Mouse (Mus musculus) bone marrow, adult 2 months (tissue): ENCODE measurements around the gene Ifi35. TPM values are rescaled to one million over a fixed set of nuclear protein-coding genes. Genes with fewer than 3 reads are reported as not detected.

ENCODE experiments used
- H3K27ac ChIP-seq: fragments of 200-500 bp; 2 replicates; pipeline ENCODE4 v1.5.1; 2012; ENCODE audit warnings: low read depth, mild to moderate bottlenecking, control low read depth, inconsistent platforms, low read length; ENCODE audit not compliant: control insufficient read depth, poor library complexity, insufficient read depth
- H3K4me1 ChIP-seq: fragments of 200-500 bp; 2 replicates; pipeline ENCODE4 v1.6.1; 2011; ENCODE audit warnings: low read length; ENCODE audit not compliant: control insufficient read depth, insufficient read depth
- H3K4me3 ChIP-seq: fragments of 200-500 bp; replicated peaks from 2 replicates; pipeline ENCODE3; 2011; ENCODE audit warnings: mild to moderate bottlenecking, low read depth, low read length, control low read depth; ENCODE audit not compliant: control insufficient read depth
- CTCF ChIP-seq: fragments of 200-500 bp; IDR thresholded peaks from 2 replicates; pipeline ENCODE4 v1.5.1; 2011; ENCODE audit warnings: low read length, control low read depth; ENCODE audit not compliant: control insufficient read depth, insufficient read depth
- POLR2A ChIP-seq: fragments of 200-500 bp; IDR thresholded peaks from 2 replicates; pipeline ENCODE4 v1.6.1; 2011; ENCODE audit warnings: low read depth, mild to moderate bottlenecking, control low read depth, low read length, borderline replicate concordance; ENCODE audit not compliant: control insufficient read depth
- WGBS: fragments of 180-500 bp; shearing (Covaris S2); methylation state at CpG from one replicate; pipeline ENCODE4 v1.1.7; 2018; 5-methylcytosine and 5-hydroxymethylcytosine counted together
- polyA plus RNA-seq: library from polyadenylated mRNA; stranded (reverse); fragments of >200 nt; gene quantifications from 2 replicates; pipeline ENCODE4 v1.2.4, GENCODE M21; 2011; ENCODE audit warnings: low replicate concordance; ENCODE audit not compliant: missing spikeins, insufficient read depth, insufficient read length

Ifi35 gene
- polyA plus RNA-seq, 1 experiment, result 45.0 TPM

- peaks cover 2% of the 10 kb centered on the region; the same call in 1 of the 2 replicates for H3K4me1 ChIP-seq
- TF ChIP-seq CTCF, result no peak
- no peak for TF ChIP-seq POLR2A
- H3K4me3 ChIP-seq, result no peak overlapping the region
- no peak overlapping the region for H3K27ac ChIP-seq
- WGBS, result 37% methylated on average over 10 of the region's 10 CpGs
These were observed 4.0 kb downstream of the Ifi35 start for GRCm38 (mm10) chr11:101452093-101452774.

- no peaks in the 10 kb centered on the region; the same call in 1 of the 2 replicates for H3K4me1 ChIP-seq
- no peak overlapping the region for H3K27ac ChIP-seq
- no peak overlapping the region for H3K4me3 ChIP-seq
- TF ChIP-seq CTCF (no peak), POLR2A (no peak)
- WGBS, result 90% methylated on average over 6 of the region's 6 CpGs
These were observed 6.5 kb downstream of the Ifi35 start for GRCm38 (mm10) chr11:101454702-101455101.

GRCm38 (mm10) chr11:101455627-101456026 is 7.4 kb downstream of the Ifi35 start:
- no peak overlapping the region for H3K4me3 ChIP-seq
- H3K27ac ChIP-seq, result no peak overlapping the region
- WGBS, result 89% methylated on average over 7 of the region's 7 CpGs
- no peaks in the 10 kb centered on the region; the same call in 1 of the 2 replicates for H3K4me1 ChIP-seq
- TF ChIP-seq CTCF, result no peak
- TF ChIP-seq POLR2A, result no peak

GRCm38 (mm10) chr11:101457631-101458030 is 9.4 kb downstream of the Ifi35 start:
- H3K4me3 ChIP-seq, result no peak overlapping the region
- no peaks in the 10 kb centered on the region for H3K4me1 ChIP-seq
- 75% methylated on average over 9 of the region's 9 CpGs for WGBS
- no peak overlapping the region for H3K27ac ChIP-seq
- TF ChIP-seq CTCF, result no peak
- no peak for TF ChIP-seq POLR2A

GRCm38 (mm10) chr11:101458217-101458616 is 10.0 kb downstream of the Ifi35 start:
- TF ChIP-seq CTCF (no peak), POLR2A (no peak)
- Histone ChIP-seq H3K27ac (no peak overlapping the region), H3K4me1 (no peaks in the 10 kb centered on the region), H3K4me3 (no peak overlapping the region)
- 92% methylated on average over 12 of the region's 12 CpGs for WGBS

GRCm38 (mm10) chr11:101459716-101460115 is 11.5 kb downstream of the Ifi35 start:
- Histone ChIP-seq H3K4me3 (no peak overlapping the region), H3K27ac (no peak overlapping the region), H3K4me1 (peaks cover 1% of the 10 kb centered on the region; the same call in 1 of the 2 replicates)
- 75% methylated on average over 6 of the region's 6 CpGs for WGBS
- TF ChIP-seq POLR2A (no peak), CTCF (no peak)

GRCm38 (mm10) chr11:101460321-101460720 is 12.1 kb downstream of the Ifi35 start:
- TF ChIP-seq CTCF, result no peak
- no peak overlapping the region for H3K4me3 ChIP-seq
- peaks cover 1% of the 10 kb centered on the region; the same call in 1 of the 2 replicates for H3K4me1 ChIP-seq
- 87% methylated on average over 15 of the region's 15 CpGs for WGBS
- H3K27ac ChIP-seq, result no peak overlapping the region

- no peak overlapping the region for H3K27ac ChIP-seq
- WGBS, result 86% methylated on average over 14 of the region's 14 CpGs
- H3K4me3 ChIP-seq, result no peak overlapping the region
- TF ChIP-seq POLR2A, result 0 out of 2 replicates have a peak, but pooled peaks have one; percentile 3
- no peak for TF ChIP-seq CTCF
- H3K4me1 ChIP-seq, result peaks cover 4% of the 10 kb centered on the region
These were observed 13.9 kb downstream of the Ifi35 start for GRCm38 (mm10) chr11:101462141-101462540.
